Mouse (Mus musculus) hindbrain, embryonic 12.5 days (tissue): ENCODE data around the gene Vamp2. TPM values are rescaled to one million over a fixed set of nuclear protein-coding genes. Genes with fewer than 3 reads are reported as not detected.

ENCODE experiments used
- ATAC-seq: fragments of 200-750 bp; cut with Nextera tagmentation; 2 replicates; pipeline ENCODE4 v1.8.0; 2017; ENCODE audit warnings: moderate TSS enrichment; ENCODE audit not compliant: low FRiP score
- H3K27ac ChIP-seq: fragments of 300-500 bp; sonication (generic); 2 replicates; pipeline ENCODE4 v1.5.1; 2016; ENCODE audit warnings: mild to moderate bottlenecking
- H3K27me3 ChIP-seq: fragments of 300-500 bp; sonication (generic); 2 replicates; pipeline ENCODE4 v1.6.1; 2016; ENCODE audit warnings: mild to moderate bottlenecking
- H3K36me3 ChIP-seq: fragments of 300-500 bp; sonication (generic); 2 replicates; pipeline ENCODE4 v1.6.1; 2016; ENCODE audit warnings: mild to moderate bottlenecking
- H3K4me1 ChIP-seq: fragments of 300-500 bp; sonication (generic); 2 replicates; pipeline ENCODE4 v1.6.1; 2016
- H3K4me2 ChIP-seq: fragments of 300-500 bp; sonication (generic); replicated peaks from 2 replicates; pipeline ENCODE4 v1.6.1; 2016; ENCODE audit warnings: mild to moderate bottlenecking
- H3K4me3 ChIP-seq: fragments of 300-500 bp; sonication (generic); 2 replicates; pipeline ENCODE4 v1.5.1; 2016; ENCODE audit warnings: mild to moderate bottlenecking
- H3K9ac ChIP-seq: fragments of 300-500 bp; sonication (generic); 2 replicates; pipeline ENCODE4 v1.6.1; 2016; ENCODE audit warnings: mild to moderate bottlenecking, moderate library complexity
- H3K9me3 ChIP-seq: fragments of 300-500 bp; sonication (generic); replicated peaks from 2 replicates; pipeline ENCODE4 v1.6.1; 2016; ENCODE audit warnings: mild to moderate bottlenecking
- WGBS: fragments of 180-500 bp; shearing (Covaris S2); methylation state at CpG from one replicate; pipeline ENCODE4 v1.1.7; 2016; 5-methylcytosine and 5-hydroxymethylcytosine counted together
- polyA plus RNA-seq: library from polyadenylated mRNA; unstranded; fragments of >200 nt; fragmentation: Nextera tagmentation; extraction: Ambion mirVana; gene quantifications from 2 replicates; pipeline ENCODE4 v1.2.1, GENCODE M21; 2016

Vamp2 gene
- polyA plus RNA-seq, 1 experiment from 2014 or later, result 140 TPM

GRCm38 (mm10) chr11:69123693-69124497 is 35.6 kb downstream of the Vamp2 start:
- peak; percentile 39; the same call in 1 of the 2 replicates for ATAC-seq
- Histone ChIP-seq H3K9ac (peak overlapping the region; percentile 62), H3K4me3 (peak overlapping the region; percentile 81), H3K4me2 (peak overlapping the region; percentile 97), H3K4me1 (peaks cover 35% of the 10 kb centered on the region), H3K9me3 (no peaks in the 10 kb centered on the region), H3K27ac (peak overlapping the region; percentile 24), H3K27me3 (peaks cover 35% of the 10 kb centered on the region), H3K36me3 (no peaks in the 10 kb centered on the region)
- under 1% methylated on average over 31 of the region's 31 CpGs for WGBS

DNA sequence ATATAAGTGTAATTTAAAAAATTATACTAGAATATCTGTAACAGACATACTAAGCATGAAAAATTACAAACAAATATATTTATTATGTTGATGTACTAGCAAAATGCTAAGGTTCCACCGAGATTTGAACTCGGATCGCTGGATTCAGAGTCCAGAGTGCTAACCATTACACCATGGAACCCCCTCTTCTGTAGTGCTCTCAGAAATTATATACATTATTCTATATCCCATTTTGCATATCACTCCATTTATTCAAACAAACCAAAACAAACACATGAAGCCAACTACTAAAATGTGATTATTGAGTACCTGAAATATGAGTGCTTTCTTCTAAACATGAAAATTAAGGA is 36.2 kb downstream of the Vamp2 start:
- H3K4me2 ChIP-seq, result peak overlapping the region; percentile 97
- under 1% methylated on average over 3 of the region's 3 CpGs for WGBS
- 0 out of 2 replicates have a peak, but pooled peaks have one; percentile 35 for ATAC-seq
- peaks cover 30% of the 10 kb centered on the region for H3K27me3 ChIP-seq
- no peak overlapping the region for H3K27ac ChIP-seq
- H3K9me3 ChIP-seq, result no peaks in the 10 kb centered on the region
- H3K4me3 ChIP-seq, result peak overlapping the region; percentile 81; the same call in 1 of the 2 replicates
- no peak overlapping the region for H3K9ac ChIP-seq
- H3K36me3 ChIP-seq, result no peaks in the 10 kb centered on the region
- H3K4me1 ChIP-seq, result peaks cover 33% of the 10 kb centered on the region

DNA sequence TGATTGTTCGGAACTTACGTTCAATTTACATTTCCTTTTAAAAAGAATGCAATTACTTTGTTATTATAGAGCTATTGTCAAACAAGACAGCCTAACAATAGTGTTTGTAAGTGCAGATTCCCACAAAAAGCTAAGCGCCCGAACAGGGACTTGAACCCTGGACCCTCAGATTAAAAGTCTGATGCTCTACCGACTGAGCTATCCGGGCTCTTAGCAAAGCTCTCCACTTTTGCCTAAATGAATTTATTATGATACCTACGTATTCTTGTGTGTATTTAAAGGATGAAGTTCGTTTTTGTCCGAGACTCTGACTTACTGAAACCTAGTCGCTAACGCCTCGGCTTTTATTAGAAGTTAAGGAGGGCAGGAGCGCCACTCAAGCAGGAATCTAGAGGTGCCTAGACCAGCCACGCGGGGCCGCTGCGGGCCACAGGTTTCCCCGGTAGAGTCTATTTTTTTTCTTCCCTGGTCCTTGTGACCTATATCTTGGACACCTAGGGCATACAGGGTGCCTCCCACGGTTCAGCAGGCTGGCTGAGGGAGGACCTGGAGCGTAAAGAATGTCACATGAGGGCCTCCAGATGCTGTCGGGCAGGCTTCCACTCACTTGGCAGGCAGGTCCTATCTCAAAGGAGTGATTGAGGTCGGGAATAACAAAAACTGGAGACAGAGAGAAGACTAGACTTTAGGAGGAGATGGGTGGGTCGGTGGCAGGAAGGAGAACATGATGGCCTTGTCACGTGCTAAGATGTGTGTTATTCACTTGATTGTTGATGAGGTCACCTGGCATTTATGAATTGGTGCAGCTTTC is 37.0 kb downstream of the Vamp2 start:
- Histone ChIP-seq H3K4me2 (peak overlapping the region; percentile 75), H3K27ac (0 out of 2 replicates have a peak overlapping the region, but pooled peaks have one; percentile 31), H3K9me3 (no peaks in the 10 kb centered on the region), H3K4me1 (peaks cover 26% of the 10 kb centered on the region), H3K9ac (peak overlapping the region; percentile 61), H3K27me3 (peaks cover 27% of the 10 kb centered on the region), H3K36me3 (no peaks in the 10 kb centered on the region), H3K4me3 (peak overlapping the region; percentile 55)
- peak; percentile 33 for ATAC-seq
- under 1% methylated on average over 24 of the region's 24 CpGs for WGBS

GRCm38 (mm10) chr11:69125852-69125918 is 37.4 kb downstream of the Vamp2 start, which contains the start of gene Aloxe3:
Gene Aloxe3, plus strand, starts transcription at chr11:69125896.
- H3K27me3 ChIP-seq, result peaks cover 22% of the 10 kb centered on the region
- no peaks in the 10 kb centered on the region for H3K36me3 ChIP-seq
- peaks cover 22% of the 10 kb centered on the region for H3K4me1 ChIP-seq
- H3K9me3 ChIP-seq, result no peaks in the 10 kb centered on the region
- peak within 1 kb of the TSS; percentile 75 for H3K4me2 ChIP-seq
- peak within 1 kb of the TSS; percentile 61 for H3K9ac ChIP-seq
- H3K27ac ChIP-seq, result 0 out of 2 replicates have a peak within 1 kb of the TSS, but pooled peaks have one; percentile 31
- H3K4me3 ChIP-seq, result peak within 1 kb of the TSS; percentile 55
- no peak for ATAC-seq
- WGBS, result 11% methylated on average over 3 of the region's 3 CpGs

DNA sequence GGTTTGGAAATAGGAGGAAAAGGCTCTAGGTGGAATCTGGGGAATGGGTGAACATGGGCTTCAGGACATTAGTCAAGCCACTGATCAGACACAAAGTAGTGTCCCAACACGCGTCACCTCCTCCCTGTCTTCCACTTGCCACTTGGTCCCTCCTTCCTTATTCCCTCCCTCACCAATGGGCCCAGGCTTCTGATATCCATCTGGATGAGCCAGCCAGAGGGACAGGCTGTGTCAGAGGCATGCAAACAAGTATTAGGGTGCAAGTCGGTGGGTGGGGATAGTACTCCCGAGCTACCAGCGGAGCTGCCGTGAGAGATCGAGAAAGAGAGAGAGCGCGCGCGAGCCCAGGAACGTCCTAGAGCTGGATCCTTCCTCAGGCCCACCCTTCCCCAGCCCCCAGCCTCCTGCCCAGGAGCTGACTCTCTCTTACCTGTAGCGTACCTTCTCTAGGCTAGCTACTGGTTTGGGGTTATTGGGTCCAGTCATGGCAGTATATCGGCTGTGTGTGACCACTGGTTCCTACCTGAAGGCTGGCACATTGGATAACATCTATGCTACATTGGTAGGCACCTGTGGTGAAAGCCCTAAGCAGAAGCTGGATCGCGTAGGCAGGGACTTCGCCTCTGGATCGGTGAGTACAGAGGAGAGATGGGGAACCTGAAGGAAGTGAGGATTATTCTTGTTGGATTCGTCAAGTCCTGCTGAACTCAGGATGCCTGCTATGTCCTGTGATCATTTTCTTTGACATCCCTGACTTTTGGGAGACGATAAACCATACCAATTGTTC is 37.8 kb downstream of the Vamp2 start:
- peaks cover 18% of the 10 kb centered on the region for H3K4me1 ChIP-seq
- H3K27ac ChIP-seq, result no peak overlapping the region
- peak overlapping the region; percentile 75 for H3K4me2 ChIP-seq
- H3K27me3 ChIP-seq, result peaks cover 18% of the 10 kb centered on the region
- no peaks in the 10 kb centered on the region for H3K36me3 ChIP-seq
- ATAC-seq, result no peak
- 12% methylated on average over 20 of the region's 20 CpGs for WGBS
- H3K9me3 ChIP-seq, result no peaks in the 10 kb centered on the region
- H3K9ac ChIP-seq, result peak overlapping the region; percentile 61
- H3K4me3 ChIP-seq, result peak overlapping the region; percentile 55

DNA sequence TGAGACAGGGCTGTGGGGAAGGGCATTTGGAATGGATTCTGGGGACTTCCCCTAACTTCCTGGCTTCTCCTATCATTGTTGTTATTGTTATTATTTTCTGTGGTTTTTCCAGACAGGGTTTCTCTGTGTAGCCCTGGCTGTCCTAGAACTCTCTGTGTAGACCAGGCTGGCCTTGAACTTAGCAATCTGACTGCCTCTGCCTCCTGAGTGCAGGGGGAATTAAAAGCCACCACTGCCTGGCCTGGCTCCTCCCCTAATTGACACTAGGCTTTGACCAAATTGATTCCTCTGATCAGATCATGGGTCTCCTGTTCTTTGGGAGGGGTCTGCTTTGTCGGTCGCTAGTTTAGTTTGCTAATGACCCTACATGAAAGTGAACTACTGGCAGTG is 38.4 kb downstream of the Vamp2 start:
- 30% methylated on average over 2 of the region's 2 CpGs for WGBS
- no peak overlapping the region for H3K27ac ChIP-seq
- H3K36me3 ChIP-seq, result no peaks in the 10 kb centered on the region
- H3K9ac ChIP-seq, result no peak overlapping the region
- no peak overlapping the region for H3K4me3 ChIP-seq
- peak overlapping the region; percentile 75 for H3K4me2 ChIP-seq
- no peak for ATAC-seq
- H3K4me1 ChIP-seq, result peaks cover 12% of the 10 kb centered on the region
- H3K27me3 ChIP-seq, result peaks cover 15% of the 10 kb centered on the region
- no peaks in the 10 kb centered on the region for H3K9me3 ChIP-seq

DNA sequence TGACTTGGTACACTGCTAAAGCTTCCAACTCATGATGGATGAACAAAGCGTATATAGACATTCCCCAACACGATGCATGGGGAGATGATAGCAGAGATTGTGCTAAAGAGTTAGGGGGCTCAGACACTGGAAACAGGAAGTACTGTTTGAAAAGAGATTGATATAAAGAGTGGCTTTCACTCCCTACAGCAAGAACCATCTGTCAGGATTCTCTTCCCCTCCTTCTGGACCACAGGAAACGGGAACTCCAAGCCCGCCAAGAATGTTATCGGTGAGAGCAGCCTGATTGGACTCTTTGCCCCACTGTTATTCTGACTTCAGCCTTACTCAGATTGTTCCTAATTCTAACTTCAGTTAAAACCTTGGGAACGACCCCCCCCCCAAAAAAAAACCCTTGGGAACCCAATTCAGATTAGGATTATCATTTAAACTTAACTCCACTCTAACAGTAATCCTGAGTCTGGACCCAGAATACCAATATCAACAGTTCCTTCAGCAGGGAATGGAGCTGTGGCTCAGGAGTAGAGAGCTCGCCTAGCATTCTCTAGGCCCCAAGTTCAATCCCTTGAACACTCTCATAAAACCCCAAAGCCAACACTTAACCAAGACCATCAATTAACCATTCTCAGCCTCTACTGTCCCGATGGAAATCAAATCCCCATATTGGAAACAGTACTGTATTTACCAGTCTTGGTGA is 40.3 kb downstream of the Vamp2 start:
- WGBS, result 75% methylated on average over 8 of the region's 8 CpGs
- H3K9ac ChIP-seq, result no peak overlapping the region
- H3K9me3 ChIP-seq, result no peaks in the 10 kb centered on the region
- no peaks in the 10 kb centered on the region for H3K36me3 ChIP-seq
- H3K4me2 ChIP-seq, result no peak overlapping the region
- no peak overlapping the region for H3K4me3 ChIP-seq
- peaks cover 10% of the 10 kb centered on the region for H3K4me1 ChIP-seq
- no peak for ATAC-seq
- peaks cover 27% of the 10 kb centered on the region for H3K27me3 ChIP-seq
- H3K27ac ChIP-seq, result no peak overlapping the region

GRCm38 (mm10) chr11:69133566-69133922 is 45.3 kb downstream of the Vamp2 start:
- WGBS, result 16% methylated on average over 5 of the region's 5 CpGs
- Histone ChIP-seq H3K4me3 (peak overlapping the region; percentile 44), H3K36me3 (no peaks in the 10 kb centered on the region), H3K9ac (no peak overlapping the region; the same call in 1 of the 2 replicates), H3K4me1 (peaks cover 13% of the 10 kb centered on the region; the same call in 1 of the 2 replicates), H3K4me2 (peak overlapping the region; percentile 67), H3K27ac (no peak overlapping the region), H3K27me3 (peaks cover 26% of the 10 kb centered on the region), H3K9me3 (no peaks in the 10 kb centered on the region)
- no peak for ATAC-seq

DNA sequence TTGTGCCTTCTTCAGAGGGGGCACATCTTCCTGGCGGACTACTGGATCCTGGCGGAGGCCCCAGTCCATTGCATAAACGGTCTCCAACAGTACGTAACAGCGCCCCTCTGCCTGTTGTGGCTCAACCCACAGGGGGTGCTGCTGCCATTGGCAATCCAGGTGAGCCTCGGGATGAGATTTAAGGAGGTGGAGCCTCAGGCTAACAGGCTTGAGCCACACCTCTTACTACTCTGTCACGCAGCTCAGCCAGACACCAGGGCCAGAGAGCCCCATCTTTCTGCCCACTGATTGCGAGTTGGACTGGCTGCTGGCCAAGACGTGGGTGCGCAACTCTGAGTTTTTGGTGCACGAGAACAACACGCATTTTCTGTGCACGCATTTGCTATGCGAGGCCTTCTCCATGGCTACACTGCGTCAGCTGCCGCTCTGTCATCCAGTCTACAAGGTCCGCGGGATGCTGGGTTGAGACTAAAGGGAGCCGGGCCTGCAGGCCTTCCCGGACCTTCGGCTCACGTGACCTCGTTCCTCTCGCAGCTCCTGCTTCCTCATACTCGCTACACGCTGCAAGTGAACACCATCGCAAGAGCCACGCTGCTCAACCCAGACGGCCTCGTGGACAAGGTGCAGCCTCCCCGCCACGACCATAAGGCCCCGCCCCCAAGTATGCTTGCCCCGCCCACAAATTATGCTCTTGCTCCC is 45.8 kb downstream of the Vamp2 start:
- Histone ChIP-seq H3K4me3 (peak overlapping the region; percentile 44), H3K4me2 (peak overlapping the region; percentile 67), H3K36me3 (no peaks in the 10 kb centered on the region), H3K9me3 (no peaks in the 10 kb centered on the region), H3K4me1 (peaks cover 13% of the 10 kb centered on the region; the same call in 1 of the 2 replicates), H3K27me3 (peaks cover 26% of the 10 kb centered on the region), H3K9ac (peak overlapping the region; percentile 49), H3K27ac (no peak overlapping the region)
- 1% methylated on average over 34 of the region's 34 CpGs for WGBS
- peak; percentile 67 for ATAC-seq

- peak overlapping the region; percentile 49; the same call in 1 of the 2 replicates for H3K9ac ChIP-seq
- 32% methylated on average over 8 of the region's 8 CpGs for WGBS
These were observed 46.3 kb downstream of the Vamp2 start for GRCm38 (mm10) chr11:69134622-69134968.

GRCm38 (mm10) chr11:69135361-69135760 is 47.1 kb downstream of the Vamp2 start:
- Histone ChIP-seq H3K4me1 (peaks cover 13% of the 10 kb centered on the region; the same call in 1 of the 2 replicates), H3K4me3 (no peak overlapping the region), H3K4me2 (no peak overlapping the region), H3K9ac (no peak overlapping the region), H3K9me3 (no peaks in the 10 kb centered on the region), H3K27ac (no peak overlapping the region), H3K27me3 (peaks cover 29% of the 10 kb centered on the region), H3K36me3 (no peaks in the 10 kb centered on the region)
- whole genome bisulfite sequencing, result 94% methylated on average over 6 of the region's 6 CpGs
- no peak for ATAC-seq

More at GRCm38 (mm10) chr11:69134622-69134968, 46.3 kb downstream of the Vamp2 start:
- ATAC-seq, result peak; percentile 60; the same call in 1 of the 2 replicates
- H3K4me3 ChIP-seq, result peak overlapping the region; percentile 44
- peaks cover 13% of the 10 kb centered on the region; the same call in 1 of the 2 replicates for H3K4me1 ChIP-seq
- no peaks in the 10 kb centered on the region for H3K9me3 ChIP-seq
- peaks cover 26% of the 10 kb centered on the region for H3K27me3 ChIP-seq
- no peak overlapping the region for H3K27ac ChIP-seq
- H3K4me2 ChIP-seq, result peak overlapping the region; percentile 67
- H3K36me3 ChIP-seq, result no peaks in the 10 kb centered on the region
